Mouse (Mus musculus): ENCODE measurements around the gene Sccpdh.

The Sccpdh gene

DNA sequence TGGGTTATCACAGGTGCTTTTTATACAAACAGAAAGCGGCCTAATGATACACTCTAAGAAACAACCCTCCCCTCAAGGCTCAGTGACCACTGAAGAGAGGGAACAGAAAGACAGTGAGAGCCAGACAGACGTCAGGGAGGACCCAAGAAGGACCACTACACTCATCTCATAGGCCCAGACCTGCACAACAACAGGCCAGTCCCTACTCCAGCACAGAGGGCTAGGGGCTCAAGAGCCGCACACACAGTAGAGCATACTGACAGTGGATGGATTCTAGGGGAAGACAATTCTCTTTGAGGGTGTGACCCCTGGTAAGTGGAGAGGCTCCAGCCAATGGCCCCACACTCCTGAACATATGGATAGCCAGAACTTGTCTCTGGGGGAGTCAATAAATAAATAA is 68.5 kb downstream of the Sccpdh start:
- DNase-seq = no peak
